Mouse (Mus musculus) kidney, postnatal 0 days (tissue): ENCODE measurements around the gene Fam83f. TPM values are rescaled to one million over a fixed set of nuclear protein-coding genes. Genes with fewer than 3 reads are reported as not detected.
A peak's percentile ranks its signal among the peaks of the same experiment; 100 is the strongest.

Experiments used
- ATAC-seq: fragments of 200-750 bp; cut with Nextera tagmentation; replicated peaks from 2 replicates; pipeline ENCODE4 v1.8.0; 2017; ENCODE audit warnings: low read depth, moderate number of reproducible peaks, moderate TSS enrichment, moderate library complexity; ENCODE audit not compliant: low FRiP score
- DNase-seq: peaks from one replicate; pipeline ENCODE4 v3.0.0-alpha.2; 2016; ENCODE audit warnings: low spot score
- H3K27ac ChIP-seq: fragments of 300-500 bp; sonication (generic); 2 replicates; pipeline ENCODE4 v1.5.1; 2014; ENCODE audit warnings: mild to moderate bottlenecking
- H3K27me3 ChIP-seq: fragments of 300-500 bp; sonication (generic); 2 replicates; pipeline ENCODE4 v1.6.1; 2014; ENCODE audit warnings: low read length, mixed read lengths; ENCODE audit not compliant: insufficient read depth
- H3K36me3 ChIP-seq: fragments of 300-500 bp; sonication (generic); 2 replicates; pipeline ENCODE4 v1.6.1; 2014; ENCODE audit warnings: low read length, mixed read lengths; ENCODE audit not compliant: insufficient read depth
- H3K4me1 ChIP-seq: fragments of 300-500 bp; sonication (generic); replicated peaks from 2 replicates; pipeline ENCODE4 v1.6.1; 2014; ENCODE audit warnings: antibody characterized with exemption, low read length, mixed read lengths; ENCODE audit not compliant: insufficient read depth
- H3K4me2 ChIP-seq: fragments of 300-500 bp; sonication (generic); 2 replicates; pipeline ENCODE4 v1.6.1; 2014; ENCODE audit warnings: mild to moderate bottlenecking, low read length, moderate library complexity, mixed read lengths
- H3K4me3 ChIP-seq: fragments of 300-500 bp; sonication (generic); replicated peaks from 2 replicates; pipeline ENCODE4 v1.5.1; 2014; ENCODE audit warnings: low read depth, low read length
- H3K9ac ChIP-seq: fragments of 300-500 bp; sonication (generic); 2 replicates; pipeline ENCODE4 v1.6.1; 2014; ENCODE audit warnings: low read depth, low read length
- H3K9me3 ChIP-seq: fragments of 300-500 bp; sonication (generic); replicated peaks from 2 replicates; pipeline ENCODE4 v1.6.1; 2016; ENCODE audit warnings: low read length, inconsistent platforms, mixed read lengths
- CTCF ChIP-seq: IDR thresholded peaks from 2 replicates; pipeline ENCODE4 v1.5.1; 2016; ENCODE audit warnings: antibody characterized with exemption, low read depth, mild to moderate bottlenecking, moderate library complexity
- WGBS: fragments of 180-500 bp; shearing (Covaris S2); extraction: QIAGEN DNeasy Blood & Tissue Kit; methylation state at CpG from one replicate; pipeline ENCODE4 v1.1.7; 2014; 5-methylcytosine and 5-hydroxymethylcytosine counted together
- polyA plus RNA-seq: library from polyadenylated mRNA; unstranded; fragments of >200 nt; fragmentation: Nextera tagmentation; extraction: Ambion mirVana; gene quantifications from 2 replicates; pipeline ENCODE4 v1.2.1, GENCODE M21; 2015

The Fam83f gene
- polyA plus RNA-seq, 1 experiment from 2014 or later: 6.1 TPM

DNA sequence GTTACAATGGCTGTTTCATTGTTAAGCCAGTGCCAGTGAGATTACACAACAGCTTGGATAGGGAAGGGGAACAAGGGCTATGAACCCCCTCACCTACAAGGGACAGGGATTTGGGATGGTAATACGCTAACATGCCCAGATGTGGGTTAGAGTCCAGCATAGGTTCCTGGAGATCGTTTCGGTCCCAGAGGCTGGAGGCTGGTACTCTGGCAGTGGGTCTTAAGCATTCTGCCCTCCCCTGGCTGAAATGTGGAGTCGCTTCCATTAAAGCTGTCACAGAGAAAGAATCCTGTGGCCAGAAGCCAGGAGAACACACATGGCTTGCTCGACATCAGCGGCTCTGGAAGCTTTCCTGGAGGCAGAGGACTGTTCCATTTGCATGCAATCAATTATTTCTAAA lies 37.9 kb downstream of the Fam83f start:
- Histone ChIP-seq H3K9me3 (no peaks in the 10 kb centered on the region), H3K4me1 (peaks cover 4% of the 10 kb centered on the region; the same call in 1 of the 2 replicates), H3K36me3 (no peaks in the 10 kb centered on the region), H3K27me3 (no peaks in the 10 kb centered on the region), H3K4me3 (no peak overlapping the region), H3K4me2 (no peak overlapping the region), H3K27ac (no peak overlapping the region), H3K9ac (no peak overlapping the region)
- no peak for ATAC-seq
- WGBS: 44% methylated on average over 6 of the region's 6 CpGs
- peak; percentile 38 for TF ChIP-seq CTCF
- peak; percentile 68 for DNase-seq

DNA sequence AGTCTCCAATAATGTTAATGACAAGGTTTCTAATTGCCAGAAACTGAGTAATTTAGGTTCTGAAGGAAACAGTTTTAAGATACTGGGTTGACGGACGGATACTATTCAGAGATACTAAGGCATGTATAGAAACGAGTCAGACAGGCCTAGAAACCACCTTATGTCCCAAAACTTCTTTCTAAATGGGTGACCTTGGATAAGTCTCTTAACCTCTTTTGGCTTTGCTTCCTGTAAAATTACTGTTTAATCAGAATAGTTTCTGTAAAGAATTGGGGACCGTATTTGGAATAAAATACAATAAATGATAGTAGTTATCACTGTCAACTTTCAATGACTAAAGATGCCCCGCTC lies 38.6 kb downstream of the Fam83f start:
- H3K4me1 ChIP-seq: peaks cover 4% of the 10 kb centered on the region; the same call in 1 of the 2 replicates
- H3K4me2 ChIP-seq: peak overlapping the region; percentile 44
- ATAC-seq (no peak), DNase-seq (no peak)
- TF ChIP-seq CTCF: no peak
- H3K9ac ChIP-seq: 0 out of 2 replicates have a peak overlapping the region, but pooled peaks have one; percentile 75
- H3K4me3 ChIP-seq: peak overlapping the region; percentile 79; the same call in 1 of the 2 replicates
- H3K27me3 ChIP-seq: no peaks in the 10 kb centered on the region
- 14% methylated on average over 5 of the region's 5 CpGs for WGBS
- H3K36me3 ChIP-seq: no peaks in the 10 kb centered on the region
- peak overlapping the region; percentile 95; the same call in 1 of the 2 replicates for H3K27ac ChIP-seq
- H3K9me3 ChIP-seq: no peaks in the 10 kb centered on the region

DNA sequence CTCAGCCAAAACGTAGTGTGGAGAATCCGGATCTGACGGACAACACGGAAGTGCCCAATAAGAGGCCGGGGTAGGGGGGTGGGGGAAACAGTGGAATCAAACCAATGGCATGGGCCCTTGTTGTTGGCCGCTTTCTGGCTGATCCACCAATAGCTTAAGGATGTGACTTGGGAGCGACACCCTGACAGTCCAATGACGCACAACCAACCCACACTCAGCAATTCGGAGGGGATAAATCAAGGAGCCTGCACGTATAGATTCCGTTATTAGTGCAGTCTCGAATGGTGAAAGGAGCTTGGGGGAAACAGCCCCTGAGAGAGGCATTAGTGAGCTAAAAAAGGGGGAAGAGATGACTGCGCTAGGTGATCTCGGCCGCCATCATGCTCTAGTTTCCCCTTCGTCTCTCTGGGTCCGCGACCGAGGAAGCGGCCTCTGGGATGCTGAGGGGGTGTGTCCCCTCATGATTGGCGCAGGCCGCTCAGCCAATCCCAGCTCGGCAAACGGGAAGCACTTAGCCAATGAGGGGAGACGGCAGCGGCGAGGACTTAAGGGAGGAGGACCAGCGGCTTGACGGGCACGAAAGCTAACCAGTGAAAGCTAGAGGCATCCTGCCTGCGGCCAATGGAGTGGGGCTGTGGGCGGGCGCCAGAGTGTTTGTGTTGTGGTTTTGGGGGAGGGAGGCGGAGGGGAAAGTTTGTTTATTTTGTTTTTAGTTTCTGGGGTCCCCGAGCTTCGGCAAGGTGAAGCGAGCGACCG lies 39.1 kb downstream of the Fam83f start, which contains the start of gene Tnrc6b:
Gene Tnrc6b, plus strand, starts transcription at position 706 of the 756 bp plus-strand sequence.
- ATAC-seq (peak; percentile 95), DNase-seq (peak; percentile 100)
- Histone ChIP-seq H3K4me2 (peak within 1 kb of the TSS; percentile 75), H3K9ac (peak within 1 kb of the TSS; percentile 88), H3K4me1 (peaks cover 4% of the 10 kb centered on the region; the same call in 1 of the 2 replicates), H3K27me3 (no peaks in the 10 kb centered on the region), H3K9me3 (no peaks in the 10 kb centered on the region), H3K27ac (peak within 1 kb of the TSS; percentile 95), H3K36me3 (no peaks in the 10 kb centered on the region), H3K4me3 (peak within 1 kb of the TSS; percentile 79)
- WGBS: under 1% methylated on average over 39 of the region's 39 CpGs
- no peak for TF ChIP-seq CTCF

DNA sequence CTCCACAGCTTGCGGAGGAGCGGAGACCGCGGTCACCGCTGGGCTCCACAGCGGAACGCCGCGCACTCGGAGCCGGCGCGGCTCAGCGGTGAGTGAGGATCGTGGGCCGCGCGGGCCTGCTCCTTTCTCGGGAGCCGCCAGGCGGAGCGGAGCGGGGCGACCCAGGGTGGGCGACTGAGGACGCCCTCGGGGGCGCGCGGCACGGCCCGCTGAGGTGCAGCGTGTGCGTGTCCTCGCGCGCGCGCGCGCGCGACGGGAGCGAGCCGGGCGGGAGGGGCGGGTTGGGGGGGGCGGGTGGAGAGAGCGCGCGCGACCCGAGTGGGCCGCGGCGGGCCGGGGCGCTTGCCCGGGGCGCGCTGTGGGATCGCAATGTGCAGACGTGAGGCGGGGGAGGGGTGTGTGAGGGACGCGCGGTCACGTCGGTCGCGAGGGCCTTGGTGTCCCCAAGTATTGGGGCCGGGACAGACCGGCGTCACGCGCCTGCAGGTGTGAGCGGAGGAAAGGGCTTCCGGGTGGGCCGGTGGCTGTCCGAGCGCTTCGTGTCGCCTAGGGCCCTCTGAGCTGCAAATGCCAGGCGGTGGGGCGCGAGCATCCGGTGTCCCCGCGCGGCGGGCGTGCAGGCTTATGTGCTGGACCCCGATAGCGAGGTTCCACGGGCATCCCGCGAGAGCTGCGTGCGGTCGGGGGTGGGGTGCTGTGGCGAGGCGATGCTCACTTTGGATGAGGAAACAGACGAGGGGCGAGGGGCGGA lies 39.9 kb downstream of the Fam83f start:
- Histone ChIP-seq H3K36me3 (no peaks in the 10 kb centered on the region), H3K9me3 (no peaks in the 10 kb centered on the region), H3K4me3 (peak overlapping the region; percentile 79), H3K9ac (peak overlapping the region; percentile 88), H3K4me1 (peaks cover 4% of the 10 kb centered on the region; the same call in 1 of the 2 replicates), H3K27ac (peak overlapping the region; percentile 93), H3K4me2 (peak overlapping the region; percentile 75), H3K27me3 (no peaks in the 10 kb centered on the region)
- DNase-seq (peak; percentile 67), ATAC-seq (peak; percentile 38)
- 0 out of 2 replicates have a peak, but pooled peaks have one; percentile 10 for TF ChIP-seq CTCF
- WGBS: under 1% methylated on average over 98 of the region's 106 CpGs

DNA sequence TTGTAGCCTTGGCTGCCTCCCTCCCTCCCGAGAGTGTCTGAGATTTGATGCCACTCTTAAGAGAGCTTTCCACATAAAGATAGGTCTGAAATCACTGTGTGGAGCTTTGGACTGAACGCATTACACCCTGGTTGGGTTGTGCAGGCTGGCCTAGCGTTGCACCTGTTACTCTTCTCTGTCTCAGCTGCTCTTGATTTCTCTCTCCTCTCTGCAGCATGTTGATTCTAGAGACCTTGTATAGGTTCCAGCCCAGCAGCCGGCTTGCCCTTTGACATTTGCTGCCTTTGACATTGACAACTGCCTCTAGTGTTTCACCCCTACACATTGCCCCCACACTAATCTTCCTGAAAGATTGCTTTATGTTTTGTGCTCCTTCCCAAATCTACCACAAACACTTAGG lies 42.7 kb downstream of the Fam83f start:
- ATAC-seq (no peak), DNase-seq (no peak)
- H3K4me2 ChIP-seq: no peak overlapping the region
- H3K4me1 ChIP-seq: 0 out of 2 replicates have a peak, but pooled peaks cover 4% of the 10 kb centered on the region
- no peak overlapping the region for H3K4me3 ChIP-seq
- H3K27ac ChIP-seq: no peak overlapping the region
- H3K36me3 ChIP-seq: no peaks in the 10 kb centered on the region
- H3K27me3 ChIP-seq: no peaks in the 10 kb centered on the region
- no peaks in the 10 kb centered on the region for H3K9me3 ChIP-seq
- WGBS: 52% methylated on average over 4 of the region's 4 CpGs
- H3K9ac ChIP-seq: no peak overlapping the region
- no peak for TF ChIP-seq CTCF

DNA sequence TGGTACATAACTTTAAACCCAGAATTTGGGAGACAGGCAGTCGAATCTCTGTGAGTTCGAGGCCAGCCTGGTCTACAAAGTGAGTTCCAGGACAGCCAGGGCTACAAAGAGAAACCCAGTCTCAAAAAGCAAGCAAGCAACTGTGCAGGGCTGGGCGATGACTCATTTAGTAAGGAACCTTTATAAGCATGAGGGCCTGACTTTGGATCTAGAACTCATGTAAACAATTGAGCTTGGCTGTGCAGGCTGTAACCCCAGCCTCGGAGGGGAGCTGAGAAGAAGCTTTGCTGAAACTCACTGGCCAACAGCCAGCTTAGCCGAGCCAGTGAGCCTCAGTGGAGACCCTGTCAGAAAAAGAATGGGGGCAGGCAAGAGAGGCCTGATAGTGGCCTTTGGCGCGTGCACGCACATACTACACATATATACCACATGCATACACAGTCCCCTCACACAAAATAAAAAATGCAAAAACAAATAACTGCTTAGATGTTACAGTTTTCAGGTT lies 45.0 kb downstream of the Fam83f start:
- no peak overlapping the region for H3K27ac ChIP-seq
- H3K9me3 ChIP-seq: no peaks in the 10 kb centered on the region
- H3K9ac ChIP-seq: no peak overlapping the region
- 0 out of 2 replicates have a peak, but pooled peaks cover 4% of the 10 kb centered on the region for H3K4me1 ChIP-seq
- ATAC-seq: no peak
- H3K27me3 ChIP-seq: no peaks in the 10 kb centered on the region
- DNase-seq: no peak
- H3K4me2 ChIP-seq: no peak overlapping the region
- 80% methylated on average over 8 of the region's 8 CpGs for WGBS
- H3K36me3 ChIP-seq: no peaks in the 10 kb centered on the region
- TF ChIP-seq CTCF: no peak
- no peak overlapping the region for H3K4me3 ChIP-seq
